Mouse (Mus musculus): ENCODE measurements at regions not wholly inside any gene's neighbourhood (a gene's known extent, or its start where the extent isn't known, plus 50 kb on each side); places are given as distances from the start of the nearest gene placed in this dataset.
A peak's percentile ranks its signal among the peaks of the same experiment; 100 is the strongest.

DNA sequence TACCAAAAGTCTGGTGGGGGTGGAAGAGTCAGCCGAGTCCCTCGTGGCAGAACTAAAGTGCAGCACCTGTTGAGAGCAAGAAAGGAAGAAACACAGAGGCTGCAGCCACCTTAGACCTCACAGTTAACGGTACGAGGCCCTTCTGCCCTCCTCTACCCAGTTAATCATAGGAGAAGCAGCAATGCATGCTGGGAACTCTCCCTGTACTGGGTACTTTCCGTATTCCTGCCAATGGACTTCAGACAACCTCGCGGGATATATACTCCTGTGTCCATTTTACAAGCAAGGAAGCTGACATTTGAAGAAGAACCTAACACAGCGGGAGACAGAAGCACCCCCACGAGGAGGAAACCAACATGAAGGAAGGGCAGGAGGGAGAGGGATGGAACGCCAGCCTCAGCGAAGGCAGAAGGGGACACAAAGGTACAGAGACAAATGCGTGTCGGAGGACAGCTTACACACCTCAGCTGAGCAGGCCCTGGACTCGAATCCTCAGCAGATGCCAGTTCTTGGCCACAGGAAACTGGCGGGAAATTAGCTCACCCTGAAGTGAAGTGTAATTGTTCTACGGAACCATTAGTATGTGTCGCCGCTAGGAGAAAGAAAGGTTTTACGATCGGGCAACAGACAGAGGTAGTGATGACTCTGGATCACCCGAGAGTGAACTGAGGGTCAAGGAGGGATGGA lies 170.6 kb upstream of the Jarid2 start:
- no peak for DNase-seq (ENCODE audit: low read depth)

DNA sequence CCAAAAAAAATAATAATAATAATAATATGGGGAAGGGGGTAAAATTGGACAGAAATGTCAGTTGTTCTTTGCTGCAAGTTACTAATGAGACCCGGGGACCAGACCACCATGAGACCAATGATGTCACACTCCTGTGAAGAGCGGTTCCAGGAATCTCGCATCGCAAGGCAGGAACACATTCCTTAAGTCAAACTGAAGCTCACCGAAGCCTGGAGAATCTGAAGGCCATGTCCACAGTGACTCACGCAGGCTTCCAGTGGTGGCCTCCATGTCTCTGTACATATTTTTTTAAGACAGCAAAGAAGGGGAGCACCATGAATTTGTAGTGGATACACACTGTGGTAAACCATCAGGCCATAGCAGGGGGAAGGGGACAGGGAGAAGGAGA lies 170.1 kb upstream of the Jarid2 start:
- DNase-seq (ENCODE audit: low read depth): no peak

- DNase-seq (ENCODE audit: low read depth): no peak
These were observed 169.6 kb upstream of the Jarid2 start for GRCm38 (mm10) chr13:44559706-44560105.

- no peak for DNase-seq (ENCODE audit: low read depth)
These were observed 164.6 kb upstream of the Jarid2 start for GRCm38 (mm10) chr13:44564705-44565104.

GRCm38 (mm10) chr13:44567696-44568095 lies 161.6 kb upstream of the Jarid2 start:
- DNase-seq (ENCODE audit: low read depth): no peak

DNA sequence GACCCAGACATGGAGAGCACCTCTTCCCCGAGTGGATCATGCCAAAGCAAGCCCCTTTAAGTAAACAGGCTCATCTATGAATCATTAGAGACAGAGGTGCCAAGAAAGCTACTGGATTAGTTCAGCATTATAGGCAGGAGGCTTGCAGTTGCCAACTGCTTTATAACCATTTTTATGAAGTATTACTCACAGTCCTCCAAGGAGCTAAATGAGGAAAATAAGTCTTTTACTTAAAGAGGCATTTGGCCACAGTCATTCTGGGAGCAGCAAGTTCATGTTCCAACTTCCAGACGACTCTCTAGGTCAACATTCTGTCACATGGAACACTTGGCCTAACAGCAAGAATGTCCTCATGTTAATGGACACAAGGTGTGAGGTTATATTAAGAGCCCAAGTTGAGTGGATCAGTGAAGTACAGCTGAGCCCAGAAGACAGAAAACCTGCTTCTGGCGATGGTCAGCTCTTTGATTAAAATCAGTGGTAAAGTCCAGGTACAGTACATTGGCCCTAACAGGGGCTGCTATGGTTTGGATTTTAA lies 160.0 kb upstream of the Jarid2 start:
- no peak for DNase-seq (ENCODE audit: low read depth)

- no peak for DNase-seq (ENCODE audit: low read depth)
These were observed 155.8 kb upstream of the Jarid2 start for GRCm38 (mm10) chr13:44573463-44573862.

GRCm38 (mm10) chr13:44579215-44579614 lies 150.1 kb upstream of the Jarid2 start:
- peak; percentile 65 for DNase-seq (ENCODE audit: low read depth)

- DNase-seq (ENCODE audit: low read depth): no peak
These were observed 149.0 kb upstream of the Jarid2 start for GRCm38 (mm10) chr13:44580156-44580736.

GRCm38 (mm10) chr13:44580767-44581166 lies 148.5 kb upstream of the Jarid2 start:
- DNase-seq (ENCODE audit: low read depth): peak; percentile 28

DNA sequence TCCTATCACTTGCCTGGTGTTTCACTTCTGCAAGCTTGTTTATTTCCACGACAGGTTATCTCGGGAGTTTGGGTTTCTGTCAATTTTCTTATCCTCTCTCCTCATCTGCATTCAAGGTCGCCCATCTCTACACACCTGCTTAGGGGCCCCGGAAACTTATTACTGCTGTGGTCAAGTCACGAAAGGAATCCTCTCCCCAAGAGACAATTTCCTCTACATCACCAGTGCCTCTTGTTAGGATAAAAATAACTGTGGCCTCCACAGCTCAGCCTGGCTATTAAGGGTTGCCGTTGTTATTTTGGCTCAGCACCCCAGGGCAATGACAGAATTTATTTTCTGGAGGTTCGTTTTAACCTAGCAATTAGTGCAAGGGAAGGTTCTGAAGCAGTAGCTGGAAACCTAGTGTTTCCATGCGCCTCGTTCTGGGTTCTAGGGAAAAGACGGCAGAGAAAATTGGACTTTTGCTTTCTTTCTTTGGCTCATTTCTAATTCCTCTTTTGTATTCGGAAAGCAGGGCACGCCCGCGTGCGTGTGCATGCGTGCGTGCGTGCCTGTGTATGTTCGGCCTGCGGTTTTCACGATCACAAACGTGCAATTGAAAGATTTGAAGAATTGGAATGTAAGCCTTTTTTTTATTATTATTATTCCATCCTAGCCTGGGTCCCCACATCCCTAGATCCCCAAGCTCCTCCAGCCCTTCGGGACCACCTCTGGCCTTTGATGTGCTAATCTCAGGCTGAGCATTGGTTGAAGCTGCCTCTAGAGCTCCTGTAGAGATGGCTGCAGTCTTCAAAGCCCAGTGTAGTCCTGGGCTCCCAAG lies 147.1 kb upstream of the Jarid2 start:
- DNase-seq (ENCODE audit: low read depth): peak; percentile 58

DNA sequence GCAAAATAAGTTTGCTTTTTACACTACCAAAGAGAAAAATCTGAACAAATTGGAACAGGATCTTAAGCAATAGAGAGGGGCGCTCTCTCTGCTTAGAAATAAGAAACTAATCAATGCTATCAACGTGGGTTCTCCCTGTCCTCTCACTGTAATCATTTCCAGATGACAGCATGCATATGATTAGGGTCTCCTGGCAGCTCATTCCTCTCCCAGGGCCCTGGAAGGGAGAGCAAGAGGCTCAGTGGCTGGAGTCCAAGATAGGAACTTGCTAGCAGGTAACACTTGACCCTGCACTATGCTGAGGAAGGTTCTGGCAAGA lies 146.5 kb upstream of the Jarid2 start:
- no peak for DNase-seq (ENCODE audit: low read depth)

DNA sequence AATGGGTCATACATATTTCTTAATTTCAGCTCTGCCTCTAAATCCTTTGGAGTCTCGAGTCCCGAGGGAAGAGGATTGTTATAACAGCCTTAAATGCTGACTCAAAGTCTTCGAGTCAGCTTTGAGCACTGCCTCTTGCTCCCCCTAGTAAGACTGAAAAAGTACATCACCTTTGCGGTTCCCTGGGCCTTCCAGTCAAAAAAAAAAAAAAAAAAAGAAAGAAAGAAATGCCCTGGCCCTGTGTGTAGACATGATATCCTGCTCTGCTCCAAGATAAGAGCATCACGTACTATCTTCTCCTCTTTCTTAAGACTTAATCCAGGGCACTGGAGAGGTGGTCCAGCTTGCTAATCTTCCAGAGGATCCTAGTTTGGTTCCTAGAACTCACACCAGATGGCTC lies 145.7 kb upstream of the Jarid2 start:
- DNase-seq (ENCODE audit: low read depth): peak; percentile 20

DNA sequence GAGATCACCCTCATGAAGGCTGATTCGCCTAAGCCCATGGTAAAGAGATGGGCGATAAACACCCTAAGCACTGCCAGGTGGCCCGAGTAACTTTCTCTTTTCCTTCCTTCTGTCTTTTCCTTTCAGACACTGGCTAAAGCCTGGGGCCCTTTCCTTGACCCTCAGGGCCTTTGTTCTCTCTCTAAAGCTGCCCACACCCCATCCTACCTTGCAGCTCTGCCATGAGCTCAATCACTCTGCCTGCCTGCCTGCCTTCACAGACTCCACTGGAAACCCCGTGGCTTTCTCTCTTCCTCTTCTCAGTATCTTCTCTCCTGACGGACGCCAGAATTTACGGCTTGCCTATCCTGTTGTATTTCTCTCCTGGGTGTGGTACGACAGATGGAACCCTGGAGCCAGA lies 145.1 kb upstream of the Jarid2 start:
- DNase-seq (ENCODE audit: low read depth): peak; percentile 19

- DNase-seq (ENCODE audit: low read depth): no peak
These were observed 144.7 kb upstream of the Jarid2 start for GRCm38 (mm10) chr13:44584551-44584950.

GRCm38 (mm10) chr13:44587846-44588245 lies 141.4 kb upstream of the Jarid2 start:
- peak; percentile 75 for DNase-seq (ENCODE audit: low read depth)

DNA sequence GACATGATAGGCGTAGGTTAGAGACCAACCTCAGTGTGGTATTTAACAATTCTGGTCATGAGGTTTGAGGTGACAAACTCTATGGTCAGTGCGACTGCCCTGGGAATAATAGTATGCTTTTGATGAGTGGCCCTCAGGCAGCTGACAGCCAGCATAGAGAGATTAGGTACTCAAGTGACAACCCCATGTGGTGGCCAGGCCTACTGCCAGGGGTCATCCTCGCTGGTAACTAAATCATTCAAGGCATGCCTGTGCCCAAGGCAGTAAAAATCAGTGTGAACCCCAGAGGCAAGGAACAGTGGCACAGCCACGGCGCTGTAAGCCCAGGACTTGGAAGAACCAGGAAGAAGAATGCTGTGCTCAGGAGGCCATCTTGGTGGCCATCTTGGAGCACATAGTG lies 134.6 kb upstream of the Jarid2 start:
- DNase-seq (ENCODE audit: low read depth): no peak

- DNase-seq (ENCODE audit: low read depth): no peak
These were observed 131.6 kb upstream of the Jarid2 start for GRCm38 (mm10) chr13:44597666-44598065.

DNA sequence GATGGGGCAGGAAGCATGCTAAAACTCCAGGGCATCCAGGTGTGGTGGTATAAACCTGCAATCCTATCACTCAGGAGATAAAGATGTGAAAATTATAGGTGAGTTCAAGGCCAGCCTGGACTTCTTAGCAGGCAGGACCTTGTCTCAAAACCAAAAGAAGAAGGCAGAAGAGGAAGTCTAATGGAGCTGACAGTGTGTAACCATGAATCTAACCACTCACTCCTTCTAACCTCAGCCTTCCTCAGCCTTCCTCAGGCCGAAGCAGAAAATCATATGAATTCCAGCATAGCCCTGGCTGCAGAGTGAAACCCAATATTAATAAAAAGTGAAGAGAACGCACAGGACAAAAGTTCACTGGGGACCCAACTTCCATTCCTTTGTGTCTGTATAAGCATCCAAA lies 128.2 kb upstream of the Jarid2 start:
- no peak for DNase-seq (ENCODE audit: low read depth)

GRCm38 (mm10) chr13:44602658-44603057 lies 126.6 kb upstream of the Jarid2 start:
- no peak for DNase-seq (ENCODE audit: low read depth)

DNA sequence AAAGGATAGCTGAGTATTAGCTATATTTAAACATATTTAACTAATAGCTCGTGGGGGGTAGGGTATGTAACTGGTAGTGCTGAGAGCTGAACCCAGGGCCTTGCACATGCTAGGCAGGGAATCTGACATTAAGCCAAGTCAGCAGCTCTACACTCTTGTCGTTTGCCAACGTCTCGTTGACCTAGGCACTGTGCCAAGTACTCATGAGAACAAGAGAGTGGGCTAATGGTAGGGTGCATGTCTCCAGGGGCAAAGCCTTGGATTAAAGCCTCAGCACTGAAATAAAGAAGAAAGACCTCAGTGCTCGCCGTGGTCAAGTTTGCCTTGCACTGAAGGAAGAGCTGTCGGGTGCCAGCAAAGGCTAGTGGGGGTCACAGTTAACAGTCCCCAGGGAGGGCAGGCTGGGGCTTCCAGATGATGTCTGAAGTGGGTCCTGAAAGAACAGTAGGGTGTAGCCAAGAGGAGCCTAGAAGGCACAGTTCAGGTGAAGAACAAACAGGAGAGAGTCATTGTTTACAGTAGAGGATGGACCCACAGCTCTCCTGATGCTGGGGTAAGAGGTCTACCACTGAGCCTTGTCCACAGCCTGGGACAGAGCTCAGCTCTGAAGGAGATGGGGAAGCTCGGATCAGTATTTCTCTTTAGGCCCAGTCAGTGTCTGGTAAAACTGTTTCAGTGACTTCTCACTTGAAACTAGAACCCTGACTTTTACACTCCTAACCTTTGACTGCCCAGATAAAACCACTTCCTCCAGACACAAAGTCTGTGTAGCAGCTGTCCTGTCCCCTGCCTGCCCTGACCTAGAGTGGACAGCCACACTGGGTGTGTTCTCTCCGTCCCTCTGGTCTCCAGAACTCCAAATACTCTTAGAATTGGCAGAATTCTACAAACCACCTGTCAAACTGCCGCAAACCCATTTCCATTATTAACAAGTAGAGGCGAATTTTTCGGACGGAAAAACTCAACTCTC lies 121.7 kb upstream of the Jarid2 start:
- no peak for DNase-seq (ENCODE audit: low read depth)

DNA sequence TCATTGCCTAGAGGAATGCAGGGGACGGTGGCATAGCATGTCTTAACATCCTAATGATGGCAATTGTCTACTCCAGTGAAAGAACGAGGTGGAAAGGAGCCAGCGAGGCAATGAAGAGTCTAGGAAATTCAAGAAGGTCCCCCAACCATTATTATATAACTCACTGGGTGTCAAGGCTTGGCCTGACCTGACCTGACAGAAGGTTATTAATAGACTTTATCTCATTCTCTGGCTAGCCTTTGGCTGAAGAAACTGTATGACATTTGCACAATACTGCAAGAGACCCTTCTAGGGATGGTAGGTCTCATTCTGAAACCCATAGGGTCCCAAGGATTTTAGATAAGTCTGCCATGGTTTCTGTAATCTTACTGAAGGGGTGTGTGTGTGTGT lies 121.0 kb upstream of the Jarid2 start:
- no peak for DNase-seq (ENCODE audit: low read depth)

Measured in induced T-regulatory cell, adult 2 months (primary cell).